Mouse (Mus musculus) embryo, embryonic 10.5 days (tissue): ENCODE measurements around the gene Msx1.

ENCODE experiments used
- DNase-seq: peaks from one replicate; pipeline ENCODE4 v3.0.0-alpha.2; 2015; ENCODE audit warnings: low spot score

Gene Msx1

GRCm38 (mm10) chr5:37825611-37826445 lies 1.4 kb upstream of the Msx1 start:
- DNase-seq, result peak; percentile 74

GRCm38 (mm10) chr5:37825111-37825600 lies 773 bp upstream of the Msx1 start:
- DNase-seq, result peak; percentile 53

GRCm38 (mm10) chr5:37823721-37824460 lies 492 bp downstream of the Msx1 start:
- peak; percentile 55 for DNase-seq

- peak; percentile 58 for DNase-seq
Measured at GRCm38 (mm10) chr5:37822791-37823720, 1.3 kb downstream of the Msx1 start.

GRCm38 (mm10) chr5:37822116-37822707 lies 2.2 kb downstream of the Msx1 start:
- peak; percentile 51 for DNase-seq

GRCm38 (mm10) chr5:37821111-37821601 lies 3.2 kb downstream of the Msx1 start:
- DNase-seq, result peak; percentile 60

- DNase-seq, result no peak
Measured at GRCm38 (mm10) chr5:37820689-37821088, 3.7 kb downstream of the Msx1 start.

- peak; percentile 42 for DNase-seq
Measured at GRCm38 (mm10) chr5:37819971-37820370, 4.4 kb downstream of the Msx1 start.

GRCm38 (mm10) chr5:37819541-37819940 lies 4.8 kb downstream of the Msx1 start:
- peak; percentile 48 for DNase-seq

GRCm38 (mm10) chr5:37818533-37819215 lies 5.7 kb downstream of the Msx1 start:
- DNase-seq, result peak; percentile 58

GRCm38 (mm10) chr5:37817658-37818532 lies 6.5 kb downstream of the Msx1 start:
- no peak for DNase-seq

GRCm38 (mm10) chr5:37816907-37817657 lies 7.3 kb downstream of the Msx1 start:
- DNase-seq, result peak; percentile 80

GRCm38 (mm10) chr5:37815909-37816308 lies 8.5 kb downstream of the Msx1 start:
- DNase-seq, result no peak

- DNase-seq, result no peak
Measured at GRCm38 (mm10) chr5:37814169-37814568, 10.2 kb downstream of the Msx1 start.

- DNase-seq, result no peak
Measured at GRCm38 (mm10) chr5:37805291-37805690, 19.1 kb downstream of the Msx1 start.

- no peak for DNase-seq
Measured at GRCm38 (mm10) chr5:37804512-37805118, 19.8 kb downstream of the Msx1 start.

- no peak for DNase-seq
Measured at GRCm38 (mm10) chr5:37797251-37797650, 27.1 kb downstream of the Msx1 start.

- DNase-seq, result no peak
Measured at GRCm38 (mm10) chr5:37796751-37797150, 27.6 kb downstream of the Msx1 start.
